Mouse (Mus musculus): ENCODE measurements around the gene Slc35e2. TPM values are rescaled to one million over a fixed set of nuclear protein-coding genes. Genes with fewer than 3 reads are reported as not detected.

The Slc35e2 gene
- total and polyA plus RNA-seq, 2 experiments from 2014 or later = 13.2 to 77.2 TPM

DNA sequence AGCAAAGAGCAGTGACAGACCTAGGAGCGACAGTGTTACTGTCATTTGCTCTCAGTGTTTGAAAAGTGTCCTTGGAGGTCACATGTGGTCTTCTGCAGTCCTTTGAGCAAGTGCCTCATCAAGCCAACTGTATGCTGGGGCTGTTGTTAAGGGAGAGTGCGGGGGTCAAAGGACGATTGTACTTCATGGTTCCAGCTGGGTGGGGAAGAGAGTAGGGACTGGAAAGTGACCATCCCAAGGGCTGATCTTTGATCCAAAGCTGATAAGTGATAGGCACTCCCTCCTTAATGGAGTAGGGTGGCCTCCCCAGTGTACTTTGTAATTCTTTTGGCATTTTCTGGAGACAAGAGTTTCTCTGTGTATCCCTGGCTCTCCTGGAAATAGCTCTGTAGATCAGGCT, 10.6 kb downstream of the Slc35e2 start:
- 90% methylated on average over 3 of the region's 3 CpGs for WGBS

DNA sequence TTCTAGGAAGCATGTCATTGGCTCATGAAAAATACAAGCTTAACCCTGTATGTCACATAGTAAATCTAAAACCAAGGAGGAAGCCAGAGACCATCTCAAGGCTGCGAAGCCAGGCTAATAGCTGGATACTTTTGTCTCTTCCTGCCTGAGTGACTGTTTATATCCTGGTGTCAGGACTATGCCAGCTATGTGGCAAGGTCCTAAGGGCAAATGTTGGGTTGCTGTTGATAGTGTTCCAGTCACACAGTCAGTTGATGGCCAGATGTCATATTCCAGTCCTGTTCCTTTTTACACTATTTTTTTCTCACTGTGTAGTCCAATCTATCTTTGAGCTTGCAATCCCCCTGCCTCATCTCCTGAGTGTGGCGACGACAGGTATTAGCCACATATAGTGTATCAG, 12.0 kb downstream of the Slc35e2 start:
- peaks cover 64% of the 10 kb centered on the region for H3K36me3 ChIP-seq (ENCODE audit: insufficient read depth, low read length)
- no peak for TF ChIP-seq CTCF (IDR thresholded peaks at IDR 0.05; ENCODE audit: low read depth)
- no peak overlapping the region for H3K27ac ChIP-seq
- no peak overlapping the region for H3K4me3 ChIP-seq (ENCODE audit: low read length)
- no peaks in the 10 kb centered on the region for H3K27me3 ChIP-seq (ENCODE audit: insufficient read depth, low read length)
- H3K4me2 ChIP-seq (ENCODE audit: low read depth, low read length) = no peak overlapping the region
- no peak for DNase-seq (ENCODE audit: low spot score)
- ATAC-seq = no peak
- H3K9ac ChIP-seq (replicated peaks; ENCODE audit: low read length) = no peak overlapping the region
- no peaks in the 10 kb centered on the region for H3K9me3 ChIP-seq (ENCODE audit: low read length)
- H3K4me1 ChIP-seq (ENCODE audit: insufficient read depth, low read length) = no peaks in the 10 kb centered on the region
- 96% methylated on average over 3 of the region's 3 CpGs for WGBS

More for the DNA sequence above, 10.6 kb downstream of the Slc35e2 start:
- H3K4me3 ChIP-seq (ENCODE audit: low read length) = no peak overlapping the region
- H3K36me3 ChIP-seq (ENCODE audit: insufficient read depth, low read length) = peaks cover 51% of the 10 kb centered on the region
- DNase-seq (ENCODE audit: low spot score) = no peak
- no peak overlapping the region for H3K9ac ChIP-seq (replicated peaks; ENCODE audit: low read length)
- no peak for TF ChIP-seq CTCF (IDR thresholded peaks at IDR 0.05; ENCODE audit: low read depth)
- H3K27ac ChIP-seq = no peak overlapping the region
- no peak overlapping the region for H3K4me2 ChIP-seq (ENCODE audit: low read depth, low read length)
- no peaks in the 10 kb centered on the region for H3K9me3 ChIP-seq (ENCODE audit: low read length)
- no peaks in the 10 kb centered on the region for H3K4me1 ChIP-seq (ENCODE audit: insufficient read depth, low read length)
- ATAC-seq = no peak
- no peaks in the 10 kb centered on the region for H3K27me3 ChIP-seq (ENCODE audit: insufficient read depth, low read length)

DNA sequence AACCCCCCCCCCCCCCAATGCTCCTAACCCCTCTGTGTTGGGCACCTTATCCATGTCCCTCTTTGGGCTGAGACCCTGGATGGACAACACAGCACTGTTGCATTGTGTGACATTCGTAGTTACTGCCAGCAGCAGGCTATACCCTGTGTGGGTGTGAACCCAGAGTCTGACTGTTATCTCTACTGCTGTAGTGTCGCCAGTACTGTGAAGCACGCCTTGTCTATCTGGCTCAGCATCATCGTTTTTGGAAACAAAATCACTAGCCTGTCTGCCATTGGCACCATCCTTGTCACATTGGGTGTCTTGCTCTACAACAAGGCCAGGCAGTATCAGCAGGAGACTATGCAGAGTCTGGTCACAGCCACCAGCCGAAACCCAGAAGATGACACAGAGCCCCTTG, 17.1 kb downstream of the Slc35e2 start:
- DNase-seq (ENCODE audit: low spot score) = no peak
- 92% methylated on average over 5 of the region's 5 CpGs for WGBS
- Histone ChIP-seq H3K9ac (replicated peaks; ENCODE audit: low read length) (no peak overlapping the region), H3K27me3 (ENCODE audit: insufficient read depth, low read length) (no peaks in the 10 kb centered on the region), H3K4me2 (ENCODE audit: low read depth, low read length) (no peak overlapping the region), H3K36me3 (ENCODE audit: insufficient read depth, low read length) (peaks cover 64% of the 10 kb centered on the region), H3K4me1 (ENCODE audit: insufficient read depth, low read length) (no peaks in the 10 kb centered on the region), H3K9me3 (ENCODE audit: low read length) (no peaks in the 10 kb centered on the region), H3K4me3 (ENCODE audit: low read length) (no peak overlapping the region), H3K27ac (no peak overlapping the region)
- TF ChIP-seq CTCF (IDR thresholded peaks at IDR 0.05; ENCODE audit: low read depth) = no peak
- no peak for ATAC-seq

DNA sequence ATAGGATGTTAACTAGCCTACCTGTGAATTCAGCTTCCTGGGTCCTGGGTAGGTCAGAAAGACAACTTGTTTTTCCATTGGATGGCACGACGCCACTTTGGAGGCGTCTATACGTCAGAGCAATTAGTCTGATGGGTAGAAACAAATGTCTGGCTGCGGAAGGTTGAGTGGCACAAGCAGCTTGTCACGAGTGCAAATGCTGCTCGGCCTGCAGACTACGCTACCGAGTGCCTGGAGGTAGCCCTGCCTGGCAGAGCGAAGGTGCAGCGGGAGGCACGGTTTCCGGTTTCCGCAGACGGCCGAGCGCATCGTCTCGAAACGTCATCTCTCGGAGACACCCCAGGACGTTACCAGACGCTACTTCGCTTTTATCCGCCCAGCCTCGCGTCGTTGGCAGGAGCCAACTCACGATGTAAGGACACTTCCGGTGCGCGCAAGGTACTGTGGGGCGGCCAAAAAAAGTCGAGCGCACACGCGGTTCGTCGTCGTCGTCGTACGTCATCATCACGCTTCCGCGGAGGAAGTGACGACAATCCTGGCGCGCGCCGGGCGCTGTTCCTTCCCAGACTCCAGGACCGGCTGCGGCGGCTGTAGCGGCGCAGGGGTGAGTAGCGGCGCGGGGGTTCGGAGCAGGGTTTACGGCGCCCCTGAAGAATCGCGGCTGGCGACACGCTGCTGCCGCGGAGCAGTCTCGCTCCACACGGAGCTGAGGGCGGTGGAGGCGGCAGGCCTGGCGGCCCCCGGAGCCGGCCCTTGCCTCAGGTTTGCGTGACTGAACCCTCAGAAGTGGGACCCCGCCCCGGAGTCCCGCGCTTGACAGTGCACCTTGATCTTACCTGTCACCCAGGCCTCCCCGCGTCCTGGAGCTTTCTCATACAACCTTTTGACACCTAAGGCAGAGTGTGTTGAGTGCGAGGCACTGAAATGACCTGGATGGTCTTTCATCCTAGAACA, 23.4 kb downstream of the Slc35e2 start, which contains the start of gene Cdk11b:
TSS of gene Cdk11b (plus strand) at position 517 of the 954 bp plus-strand sequence.
- TF ChIP-seq CTCF (IDR thresholded peaks at IDR 0.05; ENCODE audit: low read depth) = no peak
- no peaks in the 10 kb centered on the region; the same call in 1 of the 2 replicates for H3K4me1 ChIP-seq (ENCODE audit: insufficient read depth, low read length)
- H3K9me3 ChIP-seq (ENCODE audit: low read length) = no peaks in the 10 kb centered on the region
- ATAC-seq (peak; percentile 100), DNase-seq (ENCODE audit: low spot score) (peak; percentile 100)
- peak within 1 kb of the TSS; percentile 99 for H3K4me3 ChIP-seq (ENCODE audit: low read length)
- WGBS = under 1% methylated on average over 84 of the region's 84 CpGs
- peaks cover 20% of the 10 kb centered on the region; the same call in 1 of the 2 replicates for H3K36me3 ChIP-seq (ENCODE audit: insufficient read depth, low read length)
- peak within 1 kb of the TSS; percentile 85 for H3K4me2 ChIP-seq (ENCODE audit: low read depth, low read length)
- peak within 1 kb of the TSS; percentile 69 for H3K27ac ChIP-seq
- no peaks in the 10 kb centered on the region for H3K27me3 ChIP-seq (ENCODE audit: insufficient read depth, low read length)
- H3K9ac ChIP-seq (replicated peaks; ENCODE audit: low read length) = peak within 1 kb of the TSS; percentile 82

GRCm38 (mm10) chr4:155630267-155630666, 29.1 kb downstream of the Slc35e2 start:
- WGBS = 87% methylated on average over 6 of the region's 6 CpGs

DNA sequence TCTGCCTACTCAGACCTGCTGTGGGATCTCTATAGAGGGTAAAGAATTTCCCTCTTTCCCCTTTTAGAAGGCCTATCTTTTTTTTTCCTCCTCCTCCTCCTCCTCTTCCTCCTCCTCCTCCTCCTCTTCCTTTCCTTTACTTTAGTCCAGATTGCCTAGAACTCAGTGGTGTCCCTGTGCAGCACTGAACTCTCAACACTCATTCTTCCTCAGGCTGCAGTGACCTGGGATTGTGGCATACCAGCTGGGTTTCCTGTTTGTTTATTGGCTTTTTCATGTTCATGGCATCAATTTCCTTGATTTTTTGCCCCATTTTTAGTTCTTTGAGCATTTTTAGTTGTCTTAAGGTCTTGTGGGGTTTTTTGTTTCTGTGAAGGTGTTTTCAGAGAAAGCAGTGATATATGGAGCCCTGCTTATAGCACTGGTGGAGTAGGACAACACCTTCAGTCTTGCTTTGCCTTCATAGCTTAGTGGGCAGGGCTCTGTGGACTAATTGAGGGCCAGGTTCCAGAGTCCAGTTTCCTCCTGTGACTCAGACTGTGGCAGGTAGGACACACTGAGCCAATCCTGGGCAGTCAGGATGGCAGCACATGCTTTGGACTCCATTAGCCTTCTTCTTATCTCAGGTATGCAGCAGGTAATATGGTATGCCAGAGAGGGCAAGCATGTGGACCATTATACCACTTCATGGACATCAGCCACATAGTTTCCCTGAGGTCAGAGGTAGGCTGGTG, 34.7 kb downstream of the Slc35e2 start:
- Histone ChIP-seq H3K27me3 (ENCODE audit: insufficient read depth, low read length) (no peaks in the 10 kb centered on the region), H3K27ac (no peak overlapping the region), H3K9ac (replicated peaks; ENCODE audit: low read length) (no peak overlapping the region), H3K4me3 (ENCODE audit: low read length) (no peak overlapping the region), H3K4me2 (ENCODE audit: low read depth, low read length) (no peak overlapping the region), H3K4me1 (ENCODE audit: insufficient read depth, low read length) (no peaks in the 10 kb centered on the region), H3K36me3 (ENCODE audit: insufficient read depth, low read length) (peaks cover 79% of the 10 kb centered on the region), H3K9me3 (ENCODE audit: low read length) (no peaks in the 10 kb centered on the region)
- TF ChIP-seq CTCF (IDR thresholded peaks at IDR 0.05; ENCODE audit: low read depth) = no peak
- DNase-seq (ENCODE audit: low spot score) (no peak), ATAC-seq (no peak)

More at GRCm38 (mm10) chr4:155630267-155630666, 29.1 kb downstream of the Slc35e2 start:
- no peaks in the 10 kb centered on the region for H3K27me3 ChIP-seq (ENCODE audit: insufficient read depth, low read length)
- no peaks in the 10 kb centered on the region for H3K4me1 ChIP-seq (ENCODE audit: insufficient read depth, low read length)
- DNase-seq (ENCODE audit: low spot score) (no peak), ATAC-seq (no peak)
- H3K36me3 ChIP-seq (ENCODE audit: insufficient read depth, low read length) = peaks cover 49% of the 10 kb centered on the region
- TF ChIP-seq CTCF (IDR thresholded peaks at IDR 0.05; ENCODE audit: low read depth) = no peak
- no peak overlapping the region for H3K27ac ChIP-seq
- no peak overlapping the region for H3K9ac ChIP-seq (replicated peaks; ENCODE audit: low read length)
- H3K4me2 ChIP-seq (ENCODE audit: low read depth, low read length) = no peak overlapping the region
- H3K4me3 ChIP-seq (ENCODE audit: low read length) = no peak overlapping the region
- H3K9me3 ChIP-seq (ENCODE audit: low read length) = no peaks in the 10 kb centered on the region

All from hindbrain, postnatal 0 days (tissue).